Mouse (Mus musculus): ENCODE results near the gene Slc35f1. TPM values are rescaled to one million over a fixed set of nuclear protein-coding genes. Genes with fewer than 3 reads are reported as not detected.

Gene Slc35f1
- total and polyA plus RNA-seq, 3 experiments = not detected

DNA sequence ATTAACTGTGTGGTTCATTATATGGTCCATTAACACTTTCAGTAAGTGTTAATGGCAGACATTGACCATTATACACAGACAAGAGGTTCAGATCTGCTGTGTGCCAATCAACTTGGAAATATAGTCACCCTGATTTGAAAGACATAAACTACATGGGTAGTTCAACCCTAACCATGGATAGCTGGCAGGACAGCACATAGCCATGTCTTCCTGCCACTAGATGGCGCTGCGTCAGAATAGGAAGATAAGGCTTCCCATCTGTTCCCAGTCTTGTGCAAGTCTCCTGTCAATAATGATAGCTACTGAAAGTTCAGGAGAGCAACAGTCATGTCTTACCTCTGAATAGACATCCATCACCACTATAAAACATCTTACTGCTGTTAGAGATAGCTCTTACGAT lies 424.7 kb downstream of the Slc35f1 start (continued):
- TF ChIP-seq CHD1 (IDR thresholded peaks at IDR 0.05; ENCODE audit: low read depth, low read length) (no peak), EP300 (IDR thresholded peaks at IDR 0.05; ENCODE audit: low read depth in 1 of 2, low read length in 2 of 2) (no peak), ETS1 (IDR thresholded peaks at IDR 0.05; ENCODE audit: low read depth, low read length) (no peak), MYC (IDR thresholded peaks at IDR 0.05; ENCODE audit: low read depth, low read length) (no peak), UBTF (IDR thresholded peaks at IDR 0.05; ENCODE audit: borderline replicate concordance, insufficient read depth, low read depth, low read length) (no peak), MAZ (IDR thresholded peaks at IDR 0.05; ENCODE audit: low read depth, low read length) (no peak), MYB (IDR thresholded peaks at IDR 0.05; ENCODE audit: low read depth, low read length) (no peak), ZKSCAN1 (IDR thresholded peaks at IDR 0.05; ENCODE audit: low read depth, low read length) (no peak), POLR2A (IDR thresholded peaks at IDR 0.05; ENCODE audit: control insufficient read depth in 1 of 2, insufficient read depth in 1 of 2, low read depth in 1 of 2, low read length in 2 of 2, poor library complexity in 1 of 2) (no peak), E2F4 (IDR thresholded peaks at IDR 0.05; ENCODE audit: borderline replicate concordance, low read depth, low read length) (no peak), NRF1 (IDR thresholded peaks at IDR 0.05; ENCODE audit: insufficient read depth, low read depth, low read length, poor library complexity, severe bottlenecking) (no peak), TCF12 (IDR thresholded peaks at IDR 0.05; ENCODE audit: low read depth, low read length) (no peak), USF2 (IDR thresholded peaks at IDR 0.05; ENCODE audit: borderline replicate concordance in 1 of 2, insufficient read depth in 1 of 2, low read depth in 1 of 2, low read length in 2 of 2) (no peak), SIN3A (IDR thresholded peaks at IDR 0.05; ENCODE audit: low read length) (no peak), CHD2 (IDR thresholded peaks at IDR 0.05; ENCODE audit: low read length) (no peak), HCFC1 (IDR thresholded peaks at IDR 0.05; ENCODE audit: low read depth, low read length) (no peak)

DNA sequence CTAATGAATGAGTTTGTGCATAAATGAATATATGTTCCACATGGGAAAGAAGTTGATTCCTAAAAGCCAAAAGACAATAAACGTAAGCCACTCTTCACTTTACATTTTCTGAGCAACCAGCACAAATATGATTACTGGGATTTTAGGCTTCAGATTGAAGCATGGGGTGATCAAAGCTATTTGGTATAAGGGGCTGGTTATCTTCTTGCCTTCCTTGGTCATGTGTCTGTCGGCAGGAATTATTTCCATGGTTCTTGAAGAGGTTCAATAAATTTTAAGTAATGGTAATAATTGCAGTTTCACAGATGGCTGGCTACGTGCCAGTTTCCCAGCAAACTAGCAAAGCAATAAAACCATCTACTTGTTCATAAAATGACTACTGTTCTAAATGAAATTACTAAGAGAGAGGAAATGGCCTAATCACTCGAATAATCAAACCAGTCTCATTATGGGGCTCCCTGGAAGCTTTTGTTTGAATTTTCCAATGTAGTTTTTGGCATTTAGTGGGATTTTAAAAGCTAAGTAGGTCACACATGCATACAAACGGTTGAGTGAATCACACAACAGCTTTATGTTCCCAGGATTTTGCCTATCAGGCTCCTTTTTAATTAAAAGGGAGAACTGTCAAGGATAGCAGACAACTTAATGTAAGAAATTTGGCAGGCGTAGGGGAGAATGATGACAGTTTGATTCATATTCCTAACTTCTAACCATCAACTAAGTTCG lies 425.5 kb downstream of the Slc35f1 start:
- Histone ChIP-seq H3K4me3 (ENCODE audit: control insufficient read depth in 1 of 2, insufficient read depth in 1 of 2, low read depth in 2 of 2, low read length in 2 of 2) (no peak overlapping the region), H3K27me3 (ENCODE audit: control insufficient read depth in 1 of 2, insufficient read depth in 2 of 2, low read length in 2 of 2) (no peaks in the 10 kb centered on the region; a peak in 1 of 4 replicates), H3K27ac (ENCODE audit: control insufficient read depth, low read depth, low read length) (no peak overlapping the region), H3K9ac (ENCODE audit: control insufficient read depth, low read depth, low read length, poor library complexity, severe bottlenecking) (no peak overlapping the region), H3K79me2 (ENCODE audit: control insufficient read depth, insufficient read depth, low read length, poor library complexity) (no peaks in the 10 kb centered on the region), H3K36me3 (ENCODE audit: control insufficient read depth in 1 of 2, insufficient read depth in 2 of 2, low read length in 2 of 2) (no peaks in the 10 kb centered on the region; a peak in 1 of 4 replicates), H3K9me3 (replicated peaks; ENCODE audit: insufficient read depth, low read length) (no peaks in the 10 kb centered on the region), H3K4me1 (ENCODE audit: control insufficient read depth in 1 of 2, insufficient read depth in 2 of 2, low read length in 2 of 2) (no peaks in the 10 kb centered on the region)
- no peak for TF ChIP-seq GATA1 (IDR thresholded peaks at IDR 0.05; ENCODE audit: low read depth, low read length)
- TF ChIP-seq MXI1 (IDR thresholded peaks at IDR 0.05; ENCODE audit: low read depth, low read length) = no peak
- DNase-seq (ENCODE audit: low read depth, low spot score) = no peak

All from MEL (cell line).